Mouse (Mus musculus) layer of hippocampus, adult 8-10 months (tissue): ENCODE measurements around the gene Jmjd6. TPM values are rescaled to one million over a fixed set of nuclear protein-coding genes. Genes with fewer than 3 reads are reported as not detected.

Source experiments
- DNase-seq, 2 experiments: peaks; one replicate each; pipeline ENCODE4 v3.0.0; 2022; ENCODE audit warnings: low spot score in 2 of 2
- total RNA-seq, 4 experiments: library from RNA; stranded (reverse); gene quantifications; 2 replicates each; pipeline ENCODE4 v1.2.4; 2022

Jmjd6 gene
- total RNA-seq, 4 experiments from 2014 or later: 29.1 to 36.5 (median 32.4) TPM

- no peak for DNase-seq
These were observed 36.1 kb downstream of the Jmjd6 start for GRCm38 (mm10) chr11:116807116-116807515.

GRCm38 (mm10) chr11:116806136-116807071, 36.8 kb downstream of the Jmjd6 start:
- no peak for DNase-seq

- DNase-seq: no peak
These were observed 40.5 kb downstream of the Jmjd6 start for GRCm38 (mm10) chr11:116802709-116803108.

- no peak for DNase-seq
These were observed 42.1 kb downstream of the Jmjd6 start for GRCm38 (mm10) chr11:116801106-116801505.

GRCm38 (mm10) chr11:116799364-116799763, 43.9 kb downstream of the Jmjd6 start:
- DNase-seq: no peak

Other genes starting within 250 kb of the Jmjd6 start
- gene Rhbdf2, start 216.4 kb downstream of the Jmjd6 start, total RNA-seq: 1 to 10 TPM; 1.1 to 2.5 (median 1.8) TPM
- 1 to 10 TPM; 4.8 to 8.5 (median 5.8) TPM for gene Prcd, start 189.9 kb downstream of the Jmjd6 start, total RNA-seq
- gene Cygb, start 189.1 kb downstream of the Jmjd6 start, total RNA-seq: 10 to 100 TPM; 57.2 to 76.1 (median 63.0) TPM
- gene St6galnac1, start 67.9 kb downstream of the Jmjd6 start, total RNA-seq: not detected
- gene Mxra7, start 15.4 kb downstream of the Jmjd6 start, total RNA-seq: 10 to 100 TPM; 18.6 to 22.1 (median 20.0) TPM
- 10 to 100 TPM; 23.0 to 33.2 (median 28.8) TPM for gene Mettl23, start 171 bp downstream of the Jmjd6 start, total RNA-seq
- gene Mfsd11, start 9.0 kb upstream of the Jmjd6 start, total RNA-seq: 10 to 100 TPM; 47.2 to 58.6 (median 51.2) TPM
- gene Srsf2, start 9.6 kb upstream of the Jmjd6 start, total RNA-seq: 100 to 1,000 TPM; 177 to 189 (median 181) TPM
- gene Mgat5b, start 75.4 kb upstream of the Jmjd6 start, total RNA-seq: 10 to 100 TPM; 37.8 to 47.5 (median 42.6) TPM